Mouse (Mus musculus) urinary bladder, postnatal 10 days (tissue): ENCODE measurements around the gene Tln1.
"Not testable (repeated sequence)": the region's sequence is repeated elsewhere in the genome, so short reads cannot be mapped to it uniquely, and the experiment has no call there.

ENCODE experiments used
- DNase-seq: peaks from one replicate; pipeline ENCODE4 v3.0.0; 2022; ENCODE audit warnings: low spot score

Gene Tln1

DNA sequence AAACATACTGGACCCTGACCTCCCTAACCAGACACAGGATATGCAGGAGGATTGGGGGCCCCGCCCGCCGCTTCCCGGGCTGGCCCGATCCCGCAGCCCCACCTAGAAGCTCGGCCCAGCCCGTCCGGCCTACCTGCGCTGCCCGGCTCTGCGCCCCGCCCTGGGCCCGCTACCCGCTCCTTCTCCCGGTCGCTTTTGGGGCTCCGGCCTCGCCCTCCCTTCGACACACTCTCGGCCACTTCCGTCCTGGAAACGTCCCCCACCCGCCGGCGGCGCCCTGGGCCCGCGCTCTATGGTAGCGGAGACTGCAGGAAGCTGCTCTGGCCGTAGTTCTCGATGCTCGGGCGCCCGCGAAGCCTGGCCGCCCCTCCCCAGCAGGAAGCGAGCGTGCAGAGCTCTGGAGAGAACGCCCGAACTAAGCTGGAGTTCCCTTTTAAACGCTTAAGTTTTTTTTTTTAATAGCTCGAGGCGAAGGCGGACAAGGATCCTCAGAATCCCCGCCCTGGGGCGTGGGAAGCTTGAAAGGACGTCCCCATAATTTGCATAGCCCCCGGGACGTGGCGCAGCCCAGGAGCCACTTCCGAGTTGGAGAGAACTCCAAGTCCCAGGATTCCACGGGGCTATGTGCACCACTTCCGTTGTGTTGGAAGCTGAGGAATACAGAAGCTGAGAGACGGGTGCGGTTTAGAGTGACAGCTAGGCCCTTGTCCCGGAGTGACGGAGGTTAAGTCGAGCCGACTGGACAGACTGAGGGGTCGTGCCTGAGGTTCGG lies at the start of gene Tln1, which contains the start of gene Creb3:
TSS of gene Tln1 (minus strand) at position 695 of the 772 bp plus-strand sequence.
TSS of gene Creb3 (plus strand) at position 336 of the 772 bp plus-strand sequence.
- DNase-seq, result peak; percentile 64

DNA sequence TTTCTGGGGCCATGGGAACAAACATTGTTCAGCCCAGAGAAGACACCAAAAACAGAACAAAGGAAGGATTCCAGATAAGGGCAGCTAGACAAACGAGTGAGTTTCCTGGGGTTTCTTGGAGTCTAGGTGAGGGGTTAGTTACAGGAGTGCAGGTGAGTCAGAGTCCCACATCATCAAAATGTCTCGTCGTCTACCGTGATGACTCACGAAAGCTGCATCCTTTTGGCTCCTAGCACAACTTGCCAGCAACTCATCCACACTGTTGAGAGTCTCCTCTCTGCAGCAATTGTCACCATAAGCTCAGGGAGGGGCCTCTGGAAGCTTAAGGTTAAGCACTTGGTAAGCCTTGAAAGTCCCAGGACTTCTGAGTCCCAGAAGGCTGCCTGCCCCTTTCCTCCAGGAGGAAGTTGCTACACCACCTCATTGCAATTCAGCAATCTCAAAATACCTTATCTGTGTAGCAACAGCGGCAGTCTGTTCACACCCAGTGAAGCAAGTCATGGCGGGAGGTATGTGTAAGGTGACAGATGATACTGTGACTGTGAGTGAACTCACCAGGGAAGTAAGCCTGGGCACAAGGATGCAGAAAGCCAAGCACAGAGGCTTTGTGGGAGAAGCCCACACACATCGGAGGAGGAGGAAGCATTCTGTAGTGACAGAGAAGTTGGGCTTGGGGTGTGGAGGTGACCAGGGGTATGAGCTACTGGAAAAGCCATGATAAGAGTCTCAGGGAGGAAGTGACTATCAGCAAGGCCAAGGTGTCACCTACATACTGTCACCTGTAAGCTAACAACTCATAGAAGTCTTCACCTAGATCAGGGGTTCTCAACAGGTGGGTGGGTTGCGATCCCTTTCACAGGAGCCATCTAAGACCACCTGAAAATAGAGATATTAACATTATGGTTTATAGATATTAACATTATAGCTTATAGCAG lies 42.5 kb upstream of the Tln1 start:
- no peak for DNase-seq

DNA sequence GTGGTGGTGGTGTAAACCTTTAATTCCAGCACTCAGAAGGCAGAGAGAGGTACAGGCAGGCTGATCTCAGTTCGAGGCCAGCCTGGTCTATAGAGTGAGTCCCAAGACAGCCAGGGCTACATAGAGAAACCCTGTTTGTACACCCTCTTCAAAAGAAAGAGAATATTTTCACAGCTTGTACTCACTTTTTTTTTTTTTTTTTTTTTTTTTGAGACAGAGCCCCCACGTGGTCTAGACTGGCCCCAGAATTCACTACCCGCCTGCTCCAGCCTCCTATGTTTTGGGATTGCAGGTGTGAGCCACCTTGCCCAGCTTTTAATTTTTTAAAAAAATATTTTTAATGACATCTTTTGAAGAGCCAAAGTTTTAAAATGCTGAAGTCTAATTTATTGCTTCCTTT lies 41.6 kb upstream of the Tln1 start:
- DNase-seq, result no peak

DNA sequence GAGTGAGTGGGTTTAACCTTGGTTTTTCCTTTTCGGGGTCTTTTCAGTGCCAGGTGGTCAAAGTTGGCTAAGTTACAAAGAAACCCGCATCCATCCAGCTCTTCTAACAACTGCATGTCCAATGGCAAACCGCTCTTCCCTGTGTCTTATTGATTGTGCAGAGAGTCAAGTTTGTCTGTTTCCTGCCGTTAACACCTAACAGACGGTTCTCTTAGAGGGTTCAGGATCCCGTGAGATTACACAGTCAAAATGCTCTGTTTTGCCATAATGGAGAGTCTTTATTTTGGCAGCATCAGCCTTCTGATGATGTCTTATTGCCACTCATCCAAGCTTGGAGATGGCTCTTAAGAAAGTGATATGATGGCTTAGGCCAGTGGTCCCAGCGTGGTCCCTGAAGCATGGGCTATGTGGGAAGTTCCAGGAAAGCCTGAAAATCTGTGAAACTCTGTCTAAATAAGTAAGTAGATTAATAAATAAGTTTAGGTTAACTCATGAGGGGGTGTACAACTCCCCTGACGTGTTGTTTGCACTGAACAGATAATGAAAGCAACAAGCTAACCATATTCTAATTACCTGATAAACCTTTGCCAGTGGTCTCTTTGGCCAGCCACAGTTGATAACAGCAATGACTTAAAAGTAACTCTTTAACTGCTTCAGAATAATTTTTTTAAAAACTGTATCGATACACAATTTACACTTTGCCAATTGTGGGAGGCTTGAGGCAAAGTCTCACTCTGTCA lies 37.9 kb upstream of the Tln1 start:
- no peak for DNase-seq

DNA sequence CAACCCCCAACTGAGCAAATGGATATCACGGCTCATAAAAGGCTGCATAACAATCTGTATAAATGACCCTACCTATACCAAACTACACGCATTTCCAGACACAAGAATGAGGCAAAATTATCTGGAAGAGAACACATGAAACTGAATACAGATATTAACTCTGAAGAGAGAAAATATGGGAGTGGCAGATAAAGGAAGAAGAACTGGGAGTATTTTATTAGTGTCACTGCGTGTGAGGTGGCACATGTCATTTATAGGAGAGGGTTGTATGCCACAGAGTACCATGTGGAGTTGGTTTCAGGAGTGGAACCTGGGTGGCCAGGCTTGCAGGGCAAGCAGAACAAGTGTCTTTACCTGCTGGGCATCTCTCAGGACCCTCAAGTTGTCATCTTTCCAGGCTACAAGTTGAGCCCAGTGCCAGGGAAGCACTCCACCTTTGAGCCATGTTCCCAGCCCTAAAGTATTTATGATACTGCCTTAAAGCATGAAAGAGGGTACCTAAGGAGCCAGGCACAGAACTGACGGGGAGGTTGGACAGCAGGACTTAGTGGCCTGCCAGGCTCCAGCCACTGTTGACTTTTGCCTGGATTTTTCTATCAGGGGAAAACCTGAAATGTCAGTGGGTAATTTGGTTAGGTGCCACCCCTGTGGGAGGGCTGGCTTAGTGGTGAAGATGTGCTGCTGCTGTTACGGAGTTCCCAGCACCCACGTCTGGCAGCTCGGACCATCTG lies 36.3 kb upstream of the Tln1 start:
- no peak for DNase-seq

DNA sequence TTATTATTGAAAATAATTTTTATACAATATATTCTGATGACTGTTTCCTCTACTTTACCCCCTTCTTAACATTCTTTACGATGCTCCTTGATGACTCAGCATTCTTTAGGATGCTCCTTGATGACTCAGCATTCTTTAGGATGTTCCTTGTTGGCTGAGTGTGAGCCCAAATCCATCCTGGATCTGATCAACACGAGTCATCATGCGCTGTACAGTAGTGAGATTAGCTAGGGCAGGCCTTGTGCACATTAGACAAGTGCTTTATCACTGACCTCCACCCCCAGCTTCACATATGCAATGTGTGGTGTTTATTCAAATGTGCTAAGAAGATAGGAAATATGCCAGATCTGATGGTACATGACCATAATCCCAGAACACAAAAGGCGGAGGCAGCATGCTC lies 35.7 kb upstream of the Tln1 start:
- DNase-seq, result no peak

DNA sequence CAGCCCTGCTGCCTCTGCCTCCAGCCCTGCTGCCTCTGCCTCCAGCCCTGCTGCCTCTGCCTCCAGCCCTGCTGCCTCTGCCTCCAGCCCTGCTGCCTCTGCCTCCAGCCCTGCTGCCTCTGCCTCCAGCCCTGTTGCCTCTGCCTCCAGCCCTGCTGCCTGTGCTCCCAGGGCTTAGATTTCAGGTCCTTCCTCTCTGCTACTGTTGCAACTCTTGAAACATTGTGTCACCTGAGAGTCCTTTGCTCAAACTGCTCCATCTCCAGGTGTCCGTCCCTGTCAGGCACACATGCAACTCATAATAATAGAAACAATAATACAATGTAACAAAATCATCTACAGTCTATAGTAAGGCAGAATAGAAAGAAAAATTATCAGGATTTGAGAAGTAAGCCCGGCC lies 34.1 kb upstream of the Tln1 start:
- DNase-seq, result not testable (repeated sequence)

DNA sequence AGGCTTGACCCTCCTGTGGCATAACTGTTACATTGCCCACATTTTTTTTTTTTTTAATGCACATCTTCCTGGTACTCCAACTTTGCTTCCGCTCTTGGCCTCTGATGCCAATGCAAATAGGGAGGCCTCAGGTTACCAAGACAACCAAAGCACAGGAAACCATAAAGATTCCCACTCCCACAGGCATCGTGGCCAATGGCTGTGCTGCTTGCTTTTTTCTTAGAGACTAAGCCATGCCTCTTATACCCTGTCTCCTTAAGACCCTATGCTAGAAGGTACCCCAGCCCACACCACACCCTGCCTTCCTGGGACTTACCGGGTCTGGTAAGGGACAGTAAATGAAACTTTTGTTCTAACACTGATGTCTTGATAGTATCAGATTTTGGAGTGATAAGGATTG lies 31.0 kb upstream of the Tln1 start:
- no peak for DNase-seq

DNA sequence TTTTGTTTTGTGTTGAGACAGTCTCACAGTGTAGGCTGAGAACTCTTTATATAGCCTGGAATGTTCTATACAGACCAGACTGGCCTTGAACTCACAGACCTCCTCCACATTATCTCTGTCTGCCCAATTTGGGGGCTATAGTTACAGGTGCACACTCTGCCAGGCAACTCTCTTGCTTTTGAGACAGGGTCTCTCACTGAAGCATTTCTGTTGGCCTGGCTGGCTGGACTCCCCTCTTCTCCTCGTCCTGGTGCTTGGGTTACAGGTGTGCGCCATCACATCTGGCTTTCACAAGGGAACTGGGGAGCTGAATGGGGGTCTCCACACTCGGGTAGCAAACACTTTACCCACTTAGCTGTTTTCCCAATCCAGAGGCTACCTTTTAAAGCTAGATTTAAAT lies 29.5 kb upstream of the Tln1 start:
- DNase-seq, result no peak

DNA sequence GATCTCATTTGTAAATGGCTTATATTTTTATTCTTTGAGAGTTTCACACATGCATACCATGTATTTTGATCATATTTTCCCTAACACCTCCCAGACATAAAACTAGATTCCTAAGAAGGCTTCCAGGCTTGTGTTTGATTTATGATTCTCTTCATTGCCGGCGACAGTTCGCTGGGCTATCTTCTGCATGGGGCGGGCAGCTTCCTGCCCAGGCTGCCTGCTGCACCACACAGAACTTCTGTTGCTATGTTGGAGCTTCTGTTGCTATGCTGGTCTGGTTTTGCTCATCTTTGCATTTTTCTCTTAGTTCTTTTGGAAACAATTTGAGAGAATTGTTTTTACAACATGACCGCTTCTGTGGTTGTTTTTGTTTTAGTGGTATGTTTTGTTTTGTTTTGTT lies 29.1 kb upstream of the Tln1 start:
- DNase-seq, result no peak

DNA sequence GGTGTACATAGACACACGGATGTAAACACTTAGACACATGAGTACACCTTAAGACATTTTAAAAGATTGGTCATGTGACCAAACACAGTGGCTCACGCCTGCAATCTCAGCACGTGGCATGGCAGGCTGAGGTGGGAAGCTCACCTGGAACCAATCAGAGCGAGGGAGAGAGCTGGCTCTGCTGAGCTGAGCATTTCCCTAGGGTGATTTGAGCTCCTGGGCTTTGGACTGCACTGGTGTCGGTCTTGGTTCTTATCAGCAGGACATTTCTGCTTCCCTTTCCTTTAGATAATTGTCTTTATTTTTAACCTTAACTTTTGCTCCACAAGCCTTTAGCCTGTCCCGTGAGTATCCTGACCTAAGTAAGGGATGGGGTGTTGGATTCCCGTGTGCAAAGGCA lies 25.2 kb upstream of the Tln1 start:
- DNase-seq, result no peak

DNA sequence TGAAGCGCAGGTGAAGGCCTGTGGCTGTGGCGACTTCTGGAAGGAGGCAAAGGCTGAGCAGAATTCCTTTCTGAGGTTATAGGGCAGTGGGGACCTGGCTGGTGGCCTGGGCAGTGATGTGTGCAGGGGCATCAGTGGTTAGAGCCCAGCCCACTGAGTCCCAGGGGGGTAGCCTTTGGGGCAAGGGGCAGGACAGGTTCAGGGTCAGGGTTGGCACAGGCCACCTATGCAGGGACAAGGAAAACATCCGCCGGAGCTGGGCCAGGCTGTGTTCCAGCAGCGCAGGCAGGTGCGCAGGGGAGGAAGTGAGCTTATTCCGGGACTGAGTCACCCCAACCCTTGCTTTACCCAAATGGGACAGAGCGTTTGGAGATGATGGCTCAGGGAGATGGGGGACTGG lies 23.9 kb upstream of the Tln1 start:
- no peak for DNase-seq

DNA sequence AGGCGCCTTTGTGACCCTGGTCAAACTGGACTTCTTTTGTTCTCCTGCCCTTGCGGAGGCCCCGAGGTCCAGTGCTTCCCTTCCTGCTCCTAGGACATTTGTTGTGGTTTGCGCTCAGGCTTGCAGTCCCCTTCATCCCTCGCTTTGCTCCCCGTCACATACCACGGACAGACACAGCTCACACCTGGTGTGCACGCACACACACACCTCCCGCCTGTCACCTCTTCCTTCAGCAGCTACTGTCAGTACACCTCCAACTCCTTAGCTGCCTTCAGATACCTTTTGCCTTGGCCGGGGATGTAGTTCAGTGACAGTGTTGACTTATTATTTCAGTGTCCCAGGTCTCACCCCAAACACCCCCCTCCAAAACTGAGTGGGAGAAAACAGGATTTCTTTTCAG lies 23.2 kb upstream of the Tln1 start:
- DNase-seq, result no peak

DNA sequence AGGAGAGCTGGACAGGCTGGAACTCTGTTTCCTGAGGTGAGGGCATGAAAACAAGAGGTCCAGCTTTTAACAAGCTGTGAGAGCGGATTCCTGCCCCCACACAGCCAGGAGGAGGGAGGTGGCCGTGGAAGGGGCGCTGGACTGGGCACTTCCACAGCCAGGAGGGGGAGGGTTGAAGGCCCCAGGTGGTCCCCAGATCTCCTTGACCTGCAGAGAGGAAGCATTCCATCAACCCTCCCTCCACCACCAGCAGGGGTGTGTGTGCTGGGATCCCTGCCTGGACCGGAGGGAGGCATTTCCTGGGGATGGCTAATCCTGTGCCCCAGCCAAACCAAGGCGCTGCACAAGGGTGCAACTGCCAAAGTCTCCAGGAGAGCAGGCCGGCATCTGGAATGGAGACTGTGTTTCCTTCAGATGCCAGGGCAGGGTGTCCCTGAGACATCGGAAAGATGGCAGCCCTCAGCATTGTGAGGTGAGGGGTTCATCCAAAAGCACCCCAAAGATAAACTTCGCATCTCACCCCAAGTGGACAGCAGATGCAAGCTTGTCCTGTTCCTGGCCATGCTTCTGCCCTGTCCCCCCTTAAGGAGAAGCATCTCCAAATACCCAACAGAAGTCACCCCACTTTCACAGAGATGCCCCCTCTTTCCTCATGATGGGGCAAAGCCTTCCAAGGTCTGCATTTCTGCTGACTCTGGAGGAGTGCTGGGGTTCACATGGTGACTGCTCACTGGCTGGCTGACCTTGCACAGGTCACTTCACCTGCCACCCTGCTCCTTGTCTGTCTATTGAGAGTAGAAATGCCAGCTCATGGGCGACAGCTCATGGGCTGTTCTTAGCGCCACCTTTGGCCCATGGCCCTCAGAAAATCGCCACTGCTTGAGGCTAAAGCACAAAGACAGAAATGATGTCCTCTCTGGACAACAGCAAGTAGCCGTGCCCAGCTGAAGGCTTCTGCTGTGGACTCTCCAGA lies 22.2 kb upstream of the Tln1 start, which contains the start of gene Msmp:
TSS of gene Msmp (minus strand) at position 51 of the 973 bp plus-strand sequence.
- no peak for DNase-seq

DNA sequence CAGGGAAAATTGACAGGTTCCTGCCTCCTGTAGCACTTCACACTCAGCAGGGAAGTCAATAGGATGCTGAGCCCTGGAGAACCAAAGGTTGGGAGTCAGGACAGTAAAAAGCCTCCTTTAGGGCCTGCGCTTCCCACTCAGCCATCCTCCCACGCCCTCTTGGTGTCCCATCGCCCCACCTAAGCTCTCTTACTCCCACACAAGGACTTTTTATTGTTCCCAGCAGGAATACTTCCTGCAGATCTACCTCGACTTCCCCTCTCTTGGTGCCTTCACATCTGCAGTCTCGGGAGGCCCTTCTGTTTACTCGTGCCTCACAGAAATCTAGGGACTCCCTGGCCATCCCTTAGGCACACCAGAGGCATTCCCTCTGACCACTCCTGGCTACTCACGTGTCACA lies 20.9 kb upstream of the Tln1 start:
- no peak for DNase-seq

DNA sequence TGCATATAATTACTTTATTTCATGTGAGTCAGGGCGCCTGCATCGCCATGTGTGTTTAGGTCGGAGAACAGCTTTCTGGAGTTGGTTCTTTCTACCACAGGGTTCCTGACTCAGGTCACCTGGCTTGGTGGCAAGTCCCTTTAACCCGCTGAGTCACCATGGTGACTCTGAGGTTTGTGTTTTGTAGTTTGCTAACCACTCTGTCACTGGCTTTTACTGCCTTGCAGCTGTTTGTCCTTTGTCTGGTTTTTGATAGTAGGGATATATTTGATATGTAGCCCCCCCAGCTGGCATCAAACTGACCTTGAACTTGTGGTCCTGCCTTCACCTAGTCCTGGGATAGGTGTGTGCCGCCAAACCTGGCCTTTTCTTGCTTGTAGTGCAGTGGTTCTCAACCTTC lies 19.8 kb upstream of the Tln1 start:
- DNase-seq, result no peak

DNA sequence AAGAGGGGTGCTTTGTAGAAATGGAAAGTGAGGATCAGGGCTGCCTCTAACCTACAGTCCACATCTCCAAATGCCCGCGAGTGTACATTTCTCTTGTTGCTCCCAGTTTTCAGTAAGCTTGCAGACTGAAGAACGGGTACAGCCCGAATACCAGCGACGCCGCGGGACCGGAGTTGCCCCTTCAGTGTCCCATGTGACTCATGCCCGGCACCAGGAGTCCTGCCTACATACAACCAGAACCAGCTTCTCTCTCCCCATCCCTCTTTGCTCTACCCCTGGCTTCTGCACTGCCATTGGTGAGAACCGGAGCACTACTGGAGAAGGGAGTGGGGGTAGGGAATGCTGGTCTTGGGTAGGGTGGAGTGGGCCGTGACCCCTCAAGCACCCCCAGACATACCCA lies 18.9 kb upstream of the Tln1 start:
- no peak for DNase-seq

DNA sequence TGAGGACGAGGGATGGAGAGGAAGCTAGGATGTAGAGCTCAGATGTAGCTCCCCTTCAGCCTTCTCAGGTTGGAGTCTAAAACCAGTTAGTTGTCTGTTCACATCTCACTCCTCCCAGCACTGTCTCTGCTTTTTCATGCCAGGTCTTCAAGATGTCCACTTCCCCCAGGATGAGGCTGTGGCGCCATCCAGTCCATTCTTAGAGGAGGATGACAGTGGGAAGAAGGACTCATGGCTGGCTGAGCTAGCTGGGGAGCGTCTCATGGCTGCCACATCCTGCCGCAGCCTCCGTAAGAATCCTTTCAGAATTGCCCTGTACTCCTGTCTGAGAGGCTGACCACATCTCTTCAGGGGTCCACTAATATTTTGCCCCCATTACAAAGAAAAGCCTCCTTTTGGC lies 18.2 kb upstream of the Tln1 start:
- DNase-seq, result no peak

DNA sequence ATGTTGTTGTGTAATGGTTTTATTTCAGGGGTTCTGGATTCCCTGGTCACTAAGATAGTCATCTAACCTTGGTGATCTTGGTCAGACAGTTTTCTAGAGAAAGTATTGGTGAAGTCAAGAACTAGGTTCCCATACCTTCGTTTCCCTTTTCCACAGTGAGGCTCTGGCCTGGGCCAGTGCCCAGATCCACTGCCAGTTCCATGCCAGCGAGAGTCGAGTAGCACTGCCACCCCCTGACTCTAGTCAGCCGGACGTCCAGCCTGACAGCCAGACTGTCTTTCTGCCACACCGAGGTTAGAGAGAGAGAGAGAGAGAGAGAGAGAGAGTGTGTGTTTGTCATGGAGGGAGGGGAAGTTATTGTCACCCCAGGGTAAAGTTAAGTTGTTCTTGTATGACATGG lies 17.2 kb upstream of the Tln1 start:
- no peak for DNase-seq

DNA sequence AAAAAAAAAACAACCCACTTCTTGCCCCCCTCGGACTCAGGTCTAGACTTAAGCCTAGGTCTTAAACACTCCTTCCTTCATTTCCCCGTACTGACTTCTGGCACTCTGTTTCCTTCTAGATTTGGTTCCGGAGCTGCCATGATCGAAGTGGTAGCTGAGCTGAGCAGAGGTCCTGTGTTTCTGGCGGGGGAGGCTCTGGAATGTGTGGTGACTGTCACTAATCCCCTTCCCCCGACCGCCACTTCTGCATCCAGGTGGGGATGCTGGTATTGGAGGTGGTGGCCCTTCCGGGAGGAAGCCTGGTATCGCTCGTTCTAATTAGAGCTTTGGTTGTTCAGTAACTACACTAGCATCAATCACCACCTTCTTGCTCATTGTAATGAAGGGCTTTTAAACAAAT lies 16.8 kb upstream of the Tln1 start:
- no peak for DNase-seq
